Mouse (Mus musculus) bone marrow, adult 2 months (tissue): ENCODE data around the gene Kcnip4. TPM values are rescaled to one million over a fixed set of nuclear protein-coding genes. Genes with fewer than 3 reads are reported as not detected.

Experiments
- H3K27ac ChIP-seq: fragments of 200-500 bp; 2 replicates; pipeline ENCODE4 v1.5.1; 2012; ENCODE audit warnings: low read depth, mild to moderate bottlenecking, control low read depth, inconsistent platforms, low read length; ENCODE audit not compliant: control insufficient read depth, poor library complexity, insufficient read depth
- H3K4me1 ChIP-seq: fragments of 200-500 bp; 2 replicates; pipeline ENCODE4 v1.6.1; 2011; ENCODE audit warnings: low read length; ENCODE audit not compliant: control insufficient read depth, insufficient read depth
- H3K4me3 ChIP-seq: fragments of 200-500 bp; replicated peaks from 2 replicates; pipeline ENCODE3; 2011; ENCODE audit warnings: mild to moderate bottlenecking, low read depth, low read length, control low read depth; ENCODE audit not compliant: control insufficient read depth
- CTCF ChIP-seq: fragments of 200-500 bp; IDR thresholded peaks from 2 replicates; pipeline ENCODE4 v1.5.1; 2011; ENCODE audit warnings: low read length, control low read depth; ENCODE audit not compliant: control insufficient read depth, insufficient read depth
- POLR2A ChIP-seq: fragments of 200-500 bp; IDR thresholded peaks from 2 replicates; pipeline ENCODE4 v1.6.1; 2011; ENCODE audit warnings: low read depth, mild to moderate bottlenecking, control low read depth, low read length, borderline replicate concordance; ENCODE audit not compliant: control insufficient read depth
- WGBS: fragments of 180-500 bp; shearing (Covaris S2); methylation state at CpG from one replicate; pipeline ENCODE4 v1.1.7; 2018; 5-methylcytosine and 5-hydroxymethylcytosine counted together
- polyA plus RNA-seq: library from polyadenylated mRNA; stranded (reverse); fragments of >200 nt; gene quantifications from 2 replicates; pipeline ENCODE4 v1.2.4, GENCODE M21; 2011; ENCODE audit warnings: low replicate concordance; ENCODE audit not compliant: missing spikeins, insufficient read depth, insufficient read length

The Kcnip4 gene
- polyA plus RNA-seq, 1 experiment: 1.5 TPM

- no peak for TF ChIP-seq POLR2A
- no peak for TF ChIP-seq CTCF
- 51% methylated on average over 1 of the region's 1 CpGs for WGBS
- H3K4me1 ChIP-seq: no peaks in the 10 kb centered on the region
- H3K4me3 ChIP-seq: no peak overlapping the region
- H3K27ac ChIP-seq: no peak overlapping the region
These were observed 1075.8 kb downstream of the Kcnip4 start for GRCm38 (mm10) chr5:48448888-48449287.

DNA sequence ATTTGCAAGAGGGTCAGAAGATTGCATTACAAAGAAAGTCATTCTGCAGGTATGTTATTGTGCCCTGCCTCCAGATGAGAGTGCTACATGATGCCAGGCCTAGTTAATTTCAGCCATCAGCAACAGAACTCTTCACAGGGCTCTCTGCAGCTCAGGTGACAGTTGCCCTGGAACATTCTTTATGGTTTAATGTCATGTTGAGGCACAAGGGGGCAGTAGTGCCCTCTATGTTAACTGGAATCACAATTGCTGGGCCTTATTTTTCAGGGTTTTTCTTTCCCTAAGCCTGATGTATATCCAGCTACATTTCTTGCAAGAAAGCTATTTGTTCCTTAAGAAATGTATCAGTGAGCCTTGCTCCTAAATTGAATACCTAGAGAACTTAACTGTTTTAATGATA, 1094.2 kb downstream of the Kcnip4 start:
- no peaks in the 10 kb centered on the region for H3K4me1 ChIP-seq
- TF ChIP-seq POLR2A (no peak), CTCF (no peak)
- H3K4me3 ChIP-seq: no peak overlapping the region
- H3K27ac ChIP-seq: no peak overlapping the region

GRCm38 (mm10) chr5:48421957-48422356, 1102.8 kb downstream of the Kcnip4 start:
- 68% methylated on average over 1 of the region's 1 CpGs for WGBS
- TF ChIP-seq POLR2A (no peak), CTCF (no peak)
- Histone ChIP-seq H3K4me1 (no peaks in the 10 kb centered on the region), H3K4me3 (no peak overlapping the region), H3K27ac (no peak overlapping the region)

DNA sequence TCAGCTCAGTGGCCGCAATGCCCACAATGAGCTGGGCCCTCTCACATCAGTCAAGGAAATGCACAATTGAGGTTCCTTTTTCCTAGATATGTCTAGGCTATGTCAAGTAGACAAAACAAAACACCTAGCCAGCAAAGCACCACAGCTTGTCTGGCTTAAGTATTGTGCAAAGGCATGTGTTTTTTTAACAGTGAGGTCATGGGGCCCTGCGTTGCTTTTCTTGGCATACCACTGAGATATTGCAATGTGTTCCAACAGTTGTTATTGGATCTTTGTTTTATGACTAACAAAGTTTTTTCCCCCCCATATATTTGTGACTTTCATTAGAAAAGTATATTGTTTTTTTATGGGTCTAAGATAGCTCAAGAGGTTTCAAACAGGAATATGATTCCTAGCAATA, 1105.0 kb downstream of the Kcnip4 start:
- Histone ChIP-seq H3K4me3 (no peak overlapping the region), H3K4me1 (no peaks in the 10 kb centered on the region), H3K27ac (no peak overlapping the region)
- no peak for TF ChIP-seq POLR2A
- no peak for TF ChIP-seq CTCF
- 92% methylated on average over 2 of the region's 2 CpGs for WGBS

DNA sequence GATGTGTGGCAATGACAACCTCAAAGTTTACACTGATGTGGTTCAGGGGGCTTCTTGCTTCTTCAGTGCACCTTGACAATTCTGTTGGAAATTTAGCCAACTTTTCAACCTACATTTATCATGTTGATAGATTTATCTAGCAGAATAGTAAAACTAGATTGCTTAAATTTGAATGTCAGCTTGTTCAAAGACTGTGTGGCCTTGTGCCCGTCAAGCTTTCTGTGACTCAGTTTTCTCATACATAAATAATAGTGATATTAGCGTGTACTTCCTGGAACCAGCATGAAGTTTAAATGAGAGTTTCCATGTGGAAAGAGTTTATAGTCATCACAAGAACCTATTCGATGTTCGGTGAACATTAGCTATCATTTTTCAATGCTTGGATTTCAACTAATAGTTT, 1112.4 kb downstream of the Kcnip4 start:
- TF ChIP-seq POLR2A: no peak
- TF ChIP-seq CTCF: no peak
- Histone ChIP-seq H3K27ac (no peak overlapping the region), H3K4me3 (no peak overlapping the region), H3K4me1 (no peaks in the 10 kb centered on the region)
- WGBS: 91% methylated on average over 4 of the region's 4 CpGs

- Histone ChIP-seq H3K4me3 (no peak overlapping the region), H3K27ac (no peak overlapping the region), H3K4me1 (no peaks in the 10 kb centered on the region)
- TF ChIP-seq POLR2A (no peak), CTCF (no peak)
- whole genome bisulfite sequencing: 80% methylated on average over 4 of the region's 4 CpGs
These were observed 1113.2 kb downstream of the Kcnip4 start for GRCm38 (mm10) chr5:48411462-48411861.

- H3K4me3 ChIP-seq: no peak overlapping the region
These were observed 1114.4 kb downstream of the Kcnip4 start for GRCm38 (mm10) chr5:48410348-48410747.

GRCm38 (mm10) chr5:48408276-48408675, 1116.4 kb downstream of the Kcnip4 start:
- WGBS: 67% methylated on average over 4 of the region's 4 CpGs
- Histone ChIP-seq H3K4me3 (no peak overlapping the region), H3K27ac (no peak overlapping the region), H3K4me1 (no peaks in the 10 kb centered on the region)
- TF ChIP-seq CTCF: no peak
- no peak for TF ChIP-seq POLR2A

More at GRCm38 (mm10) chr5:48410348-48410747, 1114.4 kb downstream of the Kcnip4 start:
- TF ChIP-seq POLR2A (no peak), CTCF (no peak)
- Histone ChIP-seq H3K4me1 (no peaks in the 10 kb centered on the region), H3K27ac (no peak overlapping the region)
- 89% methylated on average over 5 of the region's 5 CpGs for WGBS

DNA sequence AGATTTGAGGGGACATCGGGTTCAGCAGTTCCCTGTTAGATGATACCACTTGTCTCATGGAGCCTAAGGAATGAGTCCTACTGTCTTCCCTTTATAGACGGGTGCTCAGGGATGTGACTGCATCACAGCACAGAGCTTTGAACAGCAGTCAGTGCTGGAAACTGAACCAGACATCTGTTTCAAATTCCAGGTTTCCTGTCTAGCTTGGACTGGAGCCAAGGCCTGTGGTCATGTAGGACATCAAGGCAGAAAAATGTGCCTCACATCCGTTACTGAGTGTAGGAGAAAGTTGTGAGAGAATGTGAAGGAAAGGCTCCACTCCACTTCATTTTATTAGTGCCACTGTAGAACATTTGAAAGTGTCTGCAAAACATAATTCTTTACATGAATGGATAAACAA, 1122.2 kb downstream of the Kcnip4 start:
- H3K27ac ChIP-seq: no peak overlapping the region
- TF ChIP-seq POLR2A: no peak
- no peak for TF ChIP-seq CTCF
- no peak overlapping the region for H3K4me3 ChIP-seq
- H3K4me1 ChIP-seq: no peaks in the 10 kb centered on the region
- WGBS: 70% methylated on average over 3 of the region's 3 CpGs
